Mouse (Mus musculus) limb, embryonic 13.5 days (tissue): ENCODE data around the gene Rnf123. TPM values are rescaled to one million over a fixed set of nuclear protein-coding genes. Genes with fewer than 3 reads are reported as not detected.

Experiments
- ATAC-seq: fragments of 200-750 bp; cut with Nextera tagmentation; 2 replicates; pipeline ENCODE4 v1.8.0; 2017; ENCODE audit warnings: low read depth, moderate number of reproducible peaks, moderate TSS enrichment; ENCODE audit not compliant: low FRiP score
- H3K27ac ChIP-seq: fragments of 300-500 bp; sonication (generic); 2 replicates; pipeline ENCODE4 v1.5.1; 2015; ENCODE audit warnings: inconsistent platforms, mild to moderate bottlenecking, moderate library complexity
- H3K27me3 ChIP-seq: fragments of 300-500 bp; sonication (generic); 2 replicates; pipeline ENCODE4 v1.6.1; 2015; ENCODE audit warnings: mild to moderate bottlenecking, inconsistent platforms
- H3K36me3 ChIP-seq: fragments of 300-500 bp; sonication (generic); 2 replicates; pipeline ENCODE4 v1.6.1; 2015; ENCODE audit warnings: inconsistent platforms, mild to moderate bottlenecking, moderate library complexity
- H3K4me1 ChIP-seq: fragments of 300-500 bp; sonication (generic); 2 replicates; pipeline ENCODE4 v1.6.1; 2015; ENCODE audit warnings: inconsistent platforms
- H3K4me2 ChIP-seq: fragments of 300-500 bp; sonication (generic); replicated peaks from 2 replicates; pipeline ENCODE4 v1.6.1; 2015; ENCODE audit warnings: inconsistent platforms, mild to moderate bottlenecking, moderate library complexity
- H3K4me3 ChIP-seq: fragments of 300-500 bp; sonication (generic); 2 replicates; pipeline ENCODE4 v1.5.1; 2015; ENCODE audit warnings: moderate library complexity, mild to moderate bottlenecking, inconsistent platforms
- H3K9ac ChIP-seq: fragments of 300-500 bp; sonication (generic); 2 replicates; pipeline ENCODE4 v1.6.1; 2015; ENCODE audit warnings: mild to moderate bottlenecking, inconsistent platforms
- H3K9me3 ChIP-seq: fragments of 300-500 bp; sonication (generic); 2 replicates; pipeline ENCODE4 v1.6.1; 2016; ENCODE audit warnings: inconsistent platforms
- WGBS: fragments of 180-500 bp; shearing (Covaris S2); methylation state at CpG from one replicate; pipeline ENCODE4 v1.1.7; 2015; 5-methylcytosine and 5-hydroxymethylcytosine counted together
- microRNA-seq: library from miRNA; unstranded; fragments of <30 nt; microRNA quantifications from one replicate; pipeline ENCODE4, GENCODE M21; 2016
- polyA plus RNA-seq: library from polyadenylated mRNA; unstranded; fragments of >200 nt; fragmentation: Nextera tagmentation; extraction: Ambion mirVana; gene quantifications from 2 replicates; pipeline ENCODE4 v1.2.1, GENCODE M21; 2015

Rnf123 gene
- polyA plus RNA-seq, 1 experiment from 2014 or later = 35.2 TPM

GRCm38 (mm10) chr9:108010385-108010784 lies 72.8 kb downstream of the Rnf123 start:
- Histone ChIP-seq H3K4me3 (no peak overlapping the region), H3K9me3 (no peaks in the 10 kb centered on the region), H3K27ac (no peak overlapping the region), H3K4me1 (no peaks in the 10 kb centered on the region), H3K9ac (no peak overlapping the region), H3K36me3 (peaks cover 19% of the 10 kb centered on the region), H3K27me3 (no peaks in the 10 kb centered on the region), H3K4me2 (no peak overlapping the region)
- no peak for ATAC-seq

GRCm38 (mm10) chr9:108008041-108008440 lies 75.1 kb downstream of the Rnf123 start:
- Histone ChIP-seq H3K27ac (no peak overlapping the region), H3K27me3 (no peaks in the 10 kb centered on the region), H3K9me3 (no peaks in the 10 kb centered on the region), H3K4me1 (peaks cover 18% of the 10 kb centered on the region), H3K9ac (no peak overlapping the region), H3K4me2 (no peak overlapping the region), H3K36me3 (peaks cover 11% of the 10 kb centered on the region), H3K4me3 (no peak overlapping the region)
- 88% methylated on average over 5 of the region's 5 CpGs for WGBS
- no peak for ATAC-seq

- H3K9me3 ChIP-seq = no peaks in the 10 kb centered on the region
- peak overlapping the region; percentile 93 for H3K9ac ChIP-seq
- peak overlapping the region; percentile 90; the same call in 1 of the 2 replicates for H3K27ac ChIP-seq
- 5% methylated on average over 8 of the region's 8 CpGs for WGBS
- no peaks in the 10 kb centered on the region for H3K27me3 ChIP-seq
- no peak for ATAC-seq
- peak overlapping the region; percentile 88 for H3K4me2 ChIP-seq
- peaks cover 24% of the 10 kb centered on the region for H3K4me1 ChIP-seq
- H3K36me3 ChIP-seq = 0 out of 2 replicates have a peak, but pooled peaks cover under 1% of the 10 kb centered on the region
- H3K4me3 ChIP-seq = peak overlapping the region; percentile 95
Measured at GRCm38 (mm10) chr9:108003531-108003890, 79.6 kb downstream of the Rnf123 start.

- H3K9me3 ChIP-seq = no peaks in the 10 kb centered on the region
- peak overlapping the region; percentile 88 for H3K4me2 ChIP-seq
- peaks cover 24% of the 10 kb centered on the region for H3K4me1 ChIP-seq
- ATAC-seq = peak; percentile 53; the same call in 1 of the 2 replicates
- no peaks in the 10 kb centered on the region for H3K36me3 ChIP-seq
- no peaks in the 10 kb centered on the region for H3K27me3 ChIP-seq
- WGBS = 0% methylated on average over 50 of the region's 50 CpGs
- H3K4me3 ChIP-seq = peak overlapping the region; percentile 95
- H3K27ac ChIP-seq = peak overlapping the region; percentile 90
- peak overlapping the region; percentile 93 for H3K9ac ChIP-seq
Measured at GRCm38 (mm10) chr9:108002778-108003530, 80.2 kb downstream of the Rnf123 start.

- Histone ChIP-seq H3K9ac (peak within 1 kb of the TSS; percentile 93), H3K4me3 (peak within 1 kb of the TSS; percentile 95), H3K27ac (peak within 1 kb of the TSS; percentile 90), H3K36me3 (no peaks in the 10 kb centered on the region), H3K9me3 (no peaks in the 10 kb centered on the region), H3K4me2 (peak within 1 kb of the TSS; percentile 88), H3K4me1 (peaks cover 24% of the 10 kb centered on the region), H3K27me3 (no peaks in the 10 kb centered on the region)
- WGBS = under 1% methylated on average over 51 of the region's 51 CpGs
- peak; percentile 100 for ATAC-seq
Measured at GRCm38 (mm10) chr9:108001922-108002770, 81.0 kb downstream of the Rnf123 start, which contains the start of gene Ip6k1. TSS of gene Ip6k1 (plus strand) at chr9:108002501.

Small RNAs within 50 kb of the gene (microRNA-seq; reads per million reads assigned to microRNA genes)
- gene Gm47303 (not detected), gene Mir7088 (not detected)

Other genes with a start within 250 kb of the Rnf123 start
- gene Rbm6, start 210.1 kb downstream of the Rnf123 start, polyA plus RNA-seq = 94.7 and 97.7 TPM in 2 replicates
- 11.0 and 13.4 TPM in 2 replicates for gene Mon1a, start 195.2 kb downstream of the Rnf123 start, polyA plus RNA-seq
- 3.2 and 3.3 TPM in 2 replicates for gene Mst1r, start 176.5 kb downstream of the Rnf123 start, polyA plus RNA-seq
- gene Actl11, start 154.9 kb downstream of the Rnf123 start, polyA plus RNA-seq = not detected in 2 replicates
- 9.8 and 10.0 TPM in 2 replicates for gene Camkv, start 147.7 kb downstream of the Rnf123 start, polyA plus RNA-seq
- gene Traip, start 133.2 kb downstream of the Rnf123 start, polyA plus RNA-seq = 26.1 TPM in 2 replicates
- 34.6 and 35.4 TPM in 2 replicates for gene Uba7, start 107.8 kb downstream of the Rnf123 start, polyA plus RNA-seq
- gene Gm20661, start 100.3 kb downstream of the Rnf123 start, polyA plus RNA-seq = 11.3 and 13.2 TPM in 2 replicates
- 121 and 131 TPM in 2 replicates for gene Inka1, start 97.5 kb downstream of the Rnf123 start, polyA plus RNA-seq
- 18.2 and 18.6 TPM in 2 replicates for gene Cdhr4, start 90.8 kb downstream of the Rnf123 start, polyA plus RNA-seq
- gene Gm20662, start 87.0 kb downstream of the Rnf123 start, polyA plus RNA-seq = 0.68 and 1.2 TPM in 2 replicates
- 70.1 and 72.8 TPM in 2 replicates for gene Ip6k1, start 80.8 kb downstream of the Rnf123 start, polyA plus RNA-seq
- gene Gmppb, start 34.1 kb downstream of the Rnf123 start, polyA plus RNA-seq = 34.1 and 36.2 TPM in 2 replicates
- gene Amigo3, start 30.2 kb downstream of the Rnf123 start, polyA plus RNA-seq = 3.1 and 4.4 TPM in 2 replicates
- gene Mst1, start 2.9 kb downstream of the Rnf123 start, polyA plus RNA-seq = 0.20 and 0.51 TPM in 2 replicates
- gene Apeh, start 11.3 kb upstream of the Rnf123 start, polyA plus RNA-seq = 42.5 and 47.3 TPM in 2 replicates
- 0.88 and 0.89 TPM in 2 replicates for gene Bsn, start 107.0 kb upstream of the Rnf123 start, polyA plus RNA-seq
- 56.9 and 63.3 TPM in 2 replicates for gene Dag1, start 180.6 kb upstream of the Rnf123 start, polyA plus RNA-seq
- 53.0 and 54.0 TPM in 2 replicates for gene Nicn1, start 207.1 kb upstream of the Rnf123 start, polyA plus RNA-seq
- gene Amt, start 213.5 kb upstream of the Rnf123 start, polyA plus RNA-seq = 13.5 and 13.7 TPM in 2 replicates
- gene Rhoa, start 222.8 kb upstream of the Rnf123 start, polyA plus RNA-seq = 426 and 428 TPM in 2 replicates
- 30.3 and 35.8 TPM in 2 replicates for gene Tcta, start 222.8 kb upstream of the Rnf123 start, polyA plus RNA-seq